Mouse (Mus musculus) brain, adult 2 months (tissue): ENCODE measurements at regions not wholly inside any gene's neighbourhood (a gene's known extent, or its start where the extent isn't known, plus 50 kb on each side); places are given as distances from the start of the nearest gene placed in this dataset.

Experiments used
- DNase-seq: peaks from one replicate; pipeline ENCODE4 v3.0.0; 2011; ENCODE audit warnings: low read depth, low spot score

GRCm38 (mm10) chr13:44131916-44132315 is 347.3 kb downstream of the Cd83 start:
- DNase-seq = no peak

- DNase-seq = no peak
These were observed 347.9 kb downstream of the Cd83 start for GRCm38 (mm10) chr13:44132510-44132909.

GRCm38 (mm10) chr13:44133436-44133835 is 348.9 kb downstream of the Cd83 start:
- peak; percentile 41 for DNase-seq

- DNase-seq = no peak
These were observed 356.6 kb downstream of the Cd83 start for GRCm38 (mm10) chr13:44141181-44141580.

GRCm38 (mm10) chr13:44145441-44145840 is 360.9 kb downstream of the Cd83 start:
- DNase-seq = no peak

GRCm38 (mm10) chr13:44147841-44148240 is 363.3 kb downstream of the Cd83 start:
- DNase-seq = no peak

- DNase-seq = no peak
These were observed 364.9 kb downstream of the Cd83 start for GRCm38 (mm10) chr13:44149499-44149898.

- DNase-seq = no peak
These were observed 367.0 kb downstream of the Cd83 start for GRCm38 (mm10) chr13:44151526-44151925.

GRCm38 (mm10) chr13:44152806-44153613 is 368.4 kb downstream of the Cd83 start:
- no peak for DNase-seq

- DNase-seq = no peak
These were observed 369.2 kb downstream of the Cd83 start for GRCm38 (mm10) chr13:44153784-44154183.

- DNase-seq = no peak
These were observed 371.4 kb downstream of the Cd83 start for GRCm38 (mm10) chr13:44155956-44156355.

GRCm38 (mm10) chr13:44156546-44156945 is 372.0 kb downstream of the Cd83 start:
- no peak for DNase-seq

GRCm38 (mm10) chr13:44157236-44157635 is 372.7 kb downstream of the Cd83 start:
- DNase-seq = no peak

- DNase-seq = no peak
These were observed 373.8 kb downstream of the Cd83 start for GRCm38 (mm10) chr13:44158364-44158763.

GRCm38 (mm10) chr13:44159346-44159745 is 374.8 kb downstream of the Cd83 start:
- DNase-seq = no peak

- no peak for DNase-seq
These were observed 380.2 kb downstream of the Cd83 start for GRCm38 (mm10) chr13:44164746-44165145.

- DNase-seq = peak; percentile 46
These were observed 382.6 kb downstream of the Cd83 start for GRCm38 (mm10) chr13:44167186-44167585.

- peak; percentile 20 for DNase-seq
These were observed 383.6 kb downstream of the Cd83 start for GRCm38 (mm10) chr13:44168186-44168585.

GRCm38 (mm10) chr13:44171639-44172038 is 387.1 kb downstream of the Cd83 start:
- DNase-seq = no peak

GRCm38 (mm10) chr13:44172701-44173100 is 388.1 kb downstream of the Cd83 start:
- no peak for DNase-seq

- DNase-seq = no peak
These were observed 389.7 kb downstream of the Cd83 start for GRCm38 (mm10) chr13:44174236-44174635.

- DNase-seq = no peak
These were observed 390.9 kb downstream of the Cd83 start for GRCm38 (mm10) chr13:44175300-44176036.

- no peak for DNase-seq
These were observed 391.5 kb downstream of the Cd83 start for GRCm38 (mm10) chr13:44176121-44176520.
